ENCODE assay signal across 25 mouse cellular contexts in genomic region chr8:110811793-110812192, GRCm38 (mm10). TPM values are rescaled to one million over a fixed set of nuclear protein-coding genes. Genes with fewer than 3 reads are reported as not detected.
A peak's percentile ranks its signal among the peaks of the same experiment; 100 is the strongest.
DNase-seq lines count a peak whose midpoint lies in the region; ATAC-seq and TF ChIP-seq lines count a peak whose summit lies in the region.
"Had no signal": no experiment of that assay in that cellular context is flagged by ENCODE, and none has a peak within 500 bp of the region (broad histone marks: within the 10 kb centered on the region; RNA-seq: fewer than 3 reads in every experiment).

No protein-coding gene starts in this region.

- H3K4me2 ChIP-seq in midbrain, embryonic 11.5 days: no peak overlapping the region
- no peak overlapping the region for H3K4me2 ChIP-seq in forebrain, embryonic 14.5 days (ENCODE audit: low read length)
- H3K4me2 ChIP-seq: embryonic facial prominence, embryonic 12.5 days; forebrain, embryonic 12.5 days; forebrain, embryonic 15.5 days had no signal

- H3K27me3 ChIP-seq in midbrain, embryonic 11.5 days (ENCODE audit: control insufficient read depth, insufficient read depth, low read length): no peaks in the 10 kb centered on the region
- H3K27me3 ChIP-seq in midbrain, embryonic 10.5 days (ENCODE audit: low read depth, poor library complexity, severe bottlenecking): no peaks in the 10 kb centered on the region
- H3K27me3 ChIP-seq in MEL (ENCODE audit: control insufficient read depth in 1 of 2, insufficient read depth in 2 of 2, low read length in 2 of 2): no peaks in the 10 kb centered on the region
- no peaks in the 10 kb centered on the region for H3K27me3 ChIP-seq in forebrain, embryonic 14.5 days (replicated peaks; ENCODE audit: control insufficient read depth, insufficient read depth, low read length)
- H3K27me3 ChIP-seq: CH12.LX; embryonic facial prominence, embryonic 12.5 days; forebrain, embryonic 12.5 days; forebrain, embryonic 15.5 days had no signal

- H3K9me3 ChIP-seq in midbrain, embryonic 11.5 days (ENCODE audit: control insufficient read depth, low read length): no peaks in the 10 kb centered on the region
- no peaks in the 10 kb centered on the region for H3K9me3 ChIP-seq in midbrain, embryonic 10.5 days (replicated peaks)
- no peaks in the 10 kb centered on the region for H3K9me3 ChIP-seq in MEL (replicated peaks; ENCODE audit: insufficient read depth, low read length)
- no peaks in the 10 kb centered on the region for H3K9me3 ChIP-seq in forebrain, embryonic 14.5 days (replicated peaks; ENCODE audit: control insufficient read depth, low read length)
- H3K9me3 ChIP-seq: embryonic facial prominence, embryonic 10.5 days; embryonic facial prominence, embryonic 12.5 days; forebrain, embryonic 10.5 days; forebrain, embryonic 12.5 days; forebrain, embryonic 15.5 days; G1E had no signal

- no peak for TF ChIP-seq RAD21 in MEL (IDR thresholded peaks at IDR 0.05; ENCODE audit: low read depth, low read length)

- no peak for TF ChIP-seq EP300 in MEL (IDR thresholded peaks at IDR 0.05; ENCODE audit: low read depth in 1 of 2, low read length in 2 of 2)

- no peak for TF ChIP-seq POLR2A in MEL (IDR thresholded peaks at IDR 0.05; ENCODE audit: control insufficient read depth in 1 of 2, insufficient read depth in 1 of 2, low read depth in 1 of 2, low read length in 2 of 2, poor library complexity in 1 of 2)
- TF ChIP-seq POLR2A in embryonic fibroblast, embryonic 13.5 days (IDR thresholded peaks at IDR 0.05; ENCODE audit: low read depth, low read length): no peak

- no peaks in the 10 kb centered on the region for H3K79me2 ChIP-seq in MEL (ENCODE audit: control insufficient read depth, insufficient read depth, low read length, poor library complexity)

- peaks cover 55% of the 10 kb centered on the region for H3K36me3 ChIP-seq in midbrain, embryonic 11.5 days (ENCODE audit: control insufficient read depth, insufficient read depth, low read length)
- H3K36me3 ChIP-seq in midbrain, embryonic 10.5 days: peaks cover 82% of the 10 kb centered on the region
- H3K36me3 ChIP-seq in MEL (ENCODE audit: control insufficient read depth in 1 of 2, insufficient read depth in 2 of 2, low read length in 2 of 2): peaks cover 30 to 43% of the 10 kb centered on the region in 2 experiments
- peaks cover 88% of the 10 kb centered on the region for H3K36me3 ChIP-seq in forebrain, embryonic 14.5 days (ENCODE audit: control insufficient read depth, insufficient read depth, low read length)

- no peak overlapping the region for H3K27ac ChIP-seq in midbrain, embryonic 11.5 days (ENCODE audit: low read depth, low read length)
- no peak overlapping the region for H3K27ac ChIP-seq in midbrain, embryonic 10.5 days (replicated peaks)
- peak overlapping the region; percentile 16; the same call in 1 of the 2 replicates for H3K27ac ChIP-seq in MEL (ENCODE audit: control insufficient read depth, low read depth, low read length)
- H3K27ac ChIP-seq in embryonic fibroblast, embryonic 13.5 days (ENCODE audit: insufficient read depth, low read length): peak overlapping the region; percentile 91; the same call in 1 of the 2 replicates
- H3K27ac ChIP-seq in forebrain, embryonic 14.5 days (ENCODE audit: low read depth, low read length): no peak overlapping the region
- H3K27ac ChIP-seq: embryonic facial prominence, embryonic 10.5 days; embryonic facial prominence, embryonic 12.5 days; forebrain, embryonic 10.5 days; forebrain, embryonic 12.5 days; forebrain, embryonic 15.5 days had no signal

- H3K4me1 ChIP-seq in midbrain, embryonic 11.5 days (ENCODE audit: control insufficient read depth, insufficient read depth, low read length): no peaks in the 10 kb centered on the region
- H3K4me1 ChIP-seq in midbrain, embryonic 10.5 days: no peaks in the 10 kb centered on the region
- H3K4me1 ChIP-seq in MEL (ENCODE audit: control insufficient read depth in 1 of 2, insufficient read depth in 2 of 2, low read length in 2 of 2): peaks cover 7 to 11% of the 10 kb centered on the region in 2 experiments
- H3K4me1 ChIP-seq in embryonic fibroblast, embryonic 13.5 days (ENCODE audit: control insufficient read depth, insufficient read depth, low read length): peaks cover 36% of the 10 kb centered on the region
- H3K4me1 ChIP-seq in forebrain, embryonic 14.5 days (ENCODE audit: control insufficient read depth, insufficient read depth, low read length): no peaks in the 10 kb centered on the region
- H3K4me1 ChIP-seq: forebrain, embryonic 12.5 days; forebrain, embryonic 15.5 days had no signal

- no peak for TF ChIP-seq CTCF in MEL (IDR thresholded peaks at IDR 0.05 in 2 of 3, conservative IDR thresholded peaks at IDR 0.05 in 1 of 3; ENCODE audit: control insufficient read depth in 1 of 3, insufficient read depth in 1 of 3, low read depth in 2 of 3, low read length in 3 of 3, poor library complexity in 1 of 3, severe bottlenecking in 1 of 3)
- no peak for TF ChIP-seq CTCF in embryonic fibroblast, embryonic 13.5 days (IDR thresholded peaks at IDR 0.05; ENCODE audit: borderline replicate concordance, insufficient read depth, low read length)

- no peak for ATAC-seq in midbrain, embryonic 11.5 days (ENCODE audit: low FRiP score)
- no peak for ATAC-seq in forebrain, embryonic 14.5 days
- ATAC-seq: CD4-positive, CD25-positive, alpha-beta regulatory T cell, adult 4 months; forebrain, embryonic 15.5 days; forebrain, postnatal 0 days had no signal

- H3K4me3 ChIP-seq in midbrain, embryonic 11.5 days (ENCODE audit: low read depth, low read length): no peak overlapping the region
- no peak overlapping the region for H3K4me3 ChIP-seq in midbrain, embryonic 10.5 days
- H3K4me3 ChIP-seq in MEL (ENCODE audit: control insufficient read depth in 1 of 2, insufficient read depth in 1 of 2, low read depth in 2 of 2, low read length in 2 of 2): no peak overlapping the region
- H3K4me3 ChIP-seq in embryonic fibroblast, embryonic 13.5 days (ENCODE audit: insufficient read depth, low read length): no peak overlapping the region
- no peak overlapping the region for H3K4me3 ChIP-seq in forebrain, embryonic 14.5 days (ENCODE audit: low read depth, low read length)
- H3K4me3 ChIP-seq: embryonic facial prominence, embryonic 10.5 days; embryonic facial prominence, embryonic 12.5 days; erythroblast, embryonic 14.5 days; forebrain, embryonic 10.5 days; forebrain, embryonic 12.5 days; forebrain, embryonic 15.5 days had no signal

- no peak overlapping the region for H3K9ac ChIP-seq in midbrain, embryonic 11.5 days (ENCODE audit: low read length)
- H3K9ac ChIP-seq in MEL (ENCODE audit: control insufficient read depth, low read depth, low read length, poor library complexity, severe bottlenecking): no peak overlapping the region
- no peak overlapping the region for H3K9ac ChIP-seq in forebrain, embryonic 14.5 days (ENCODE audit: low read length)
- H3K9ac ChIP-seq: embryonic facial prominence, embryonic 12.5 days; forebrain, embryonic 12.5 days; forebrain, embryonic 15.5 days; forebrain, postnatal 0 days had no signal

- DNase-seq in midbrain, embryonic 11.5 days (ENCODE audit: low spot score, missing footprints): peak; percentile 79
- DNase-seq in midbrain, embryonic 10.5 days (ENCODE audit: low spot score): no peak
- no peak for DNase-seq in MEL (ENCODE audit: low read depth, low spot score)
- no peak for DNase-seq in neural tube, embryonic 10.5 days (ENCODE audit: extremely low spot score, low spot score)
- DNase-seq in forebrain, embryonic 14.5 days (ENCODE audit: low spot score): no peak
- DNase-seq: adrenal gland, adult 2 months; adrenal gland, postnatal 10 days; adrenal gland, postnatal 25 days; B cell, adult 2 months; cerebellum, adult 11-12 months; cerebellum, adult 2 months; cerebellum, adult 9-10 months; cerebellum, postnatal 10 days; cerebellum, postnatal 25 days; forebrain, postnatal 0 days had no signal

- 93% methylated on average over 7 of the region's 7 CpGs for WGBS in midbrain, embryonic 11.5 days
- WGBS in midbrain, embryonic 10.5 days: 91% methylated on average over 7 of the region's 7 CpGs
- WGBS in forebrain, embryonic 14.5 days: 94% methylated on average over 7 of the region's 7 CpGs

TF ChIP-seq in MEL, 35 proteins besides CTCF, POLR2A, EP300 and RAD21 (continues in another document):
- TF ChIP-seq ELF1 (IDR thresholded peaks at IDR 0.05; ENCODE audit: low read depth, low read length): no peak
- no peak for TF ChIP-seq BHLHE40 (IDR thresholded peaks at IDR 0.05; ENCODE audit: borderline replicate concordance, low read depth, low read length)
- TF ChIP-seq MEF2A (IDR thresholded peaks at IDR 0.05; ENCODE audit: extremely low read depth, insufficient replicate concordance, low read depth, low read length, poor library complexity, severe bottlenecking): no peak

RNA-seq across cellular contexts. Expression of gene Il34, which starts 6.1 kb away (rescaled TPM):
- 0.38 and 0.81 TPM in 2 replicates for polyA plus RNA-seq in midbrain, embryonic 11.5 days (2014; fragmentation: Nextera tagmentation; extraction: Ambion mirVana)
- polyA plus RNA-seq in midbrain, embryonic 10.5 days (2016; fragmentation: Nextera tagmentation; extraction: Ambion mirVana): 0.20 and 0.51 TPM in 2 replicates
- total RNA-seq in MEL (2012; rRNA removed): 0.12 and 0.26 TPM in 2 replicates
- under 1 TPM in 1 of 2 experiments, not detected in 1; 0.18 TPM for polyA plus RNA-seq in MEL (2012; ENCODE audit: insufficient read depth in 1 of 2, insufficient read length in 2 of 2, low read depth in 1 of 2, low replicate concordance in 2 of 2, missing spikeins in 1 of 2)
- 2.7 and 5.0 TPM in 2 replicates for polyA plus RNA-seq in embryonic fibroblast, embryonic 13.5 days (2011; ENCODE audit: insufficient read length, low read depth, missing spikeins)
- polyA plus RNA-seq in forebrain, embryonic 14.5 days (2014; fragmentation: Nextera tagmentation; extraction: Ambion mirVana): 2.2 and 4.2 TPM in 2 replicates
- total RNA-seq: G1E had no signal
- polyA plus RNA-seq: CD4-positive, CD25-positive, alpha-beta regulatory T cell, adult 4 months; erythroblast, embryonic 14.5 days; G1E had no signal

RNA-seq across cellular contexts. Expression of gene Cog4, which starts 34.6 kb away (rescaled TPM):
- polyA plus RNA-seq in midbrain, embryonic 11.5 days (2014; fragmentation: Nextera tagmentation; extraction: Ambion mirVana): 65.3 and 70.0 TPM in 2 replicates
- 75.4 and 78.2 TPM in 2 replicates for polyA plus RNA-seq in midbrain, embryonic 10.5 days (2016; fragmentation: Nextera tagmentation; extraction: Ambion mirVana)
- total RNA-seq in MEL (2012; rRNA removed): 31.7 and 32.1 TPM in 2 replicates
- 10 to 100 TPM in 1 of 2 experiments, not detected in 1; 35.3 TPM for polyA plus RNA-seq in MEL (2012; ENCODE audit: insufficient read depth in 1 of 2, insufficient read length in 2 of 2, low read depth in 1 of 2, low replicate concordance in 2 of 2, missing spikeins in 1 of 2)
- 44.9 and 49.1 TPM in 2 replicates for polyA plus RNA-seq in embryonic fibroblast, embryonic 13.5 days (2011; ENCODE audit: insufficient read length, low read depth, missing spikeins)
- 56.1 and 61.5 TPM in 2 replicates for polyA plus RNA-seq in forebrain, embryonic 14.5 days (2014; fragmentation: Nextera tagmentation; extraction: Ambion mirVana)

RNA-seq across cellular contexts. Expression of gene Sf3b3, which starts 34.8 kb away (rescaled TPM):
- 203 and 205 TPM in 2 replicates for polyA plus RNA-seq in midbrain, embryonic 11.5 days (2014; fragmentation: Nextera tagmentation; extraction: Ambion mirVana)
- 222 and 225 TPM in 2 replicates for polyA plus RNA-seq in midbrain, embryonic 10.5 days (2016; fragmentation: Nextera tagmentation; extraction: Ambion mirVana)
- 150 and 170 TPM in 2 replicates for total RNA-seq in MEL (2012; rRNA removed)
- 100 to 1,000 TPM; 167 to 224 TPM for polyA plus RNA-seq in MEL (2012; ENCODE audit: insufficient read depth in 1 of 2, insufficient read length in 2 of 2, low read depth in 1 of 2, low replicate concordance in 2 of 2, missing spikeins in 1 of 2)
- 113 and 124 TPM in 2 replicates for polyA plus RNA-seq in embryonic fibroblast, embryonic 13.5 days (2011; ENCODE audit: insufficient read length, low read depth, missing spikeins)
- 98.5 and 111 TPM in 2 replicates for polyA plus RNA-seq in forebrain, embryonic 14.5 days (2014; fragmentation: Nextera tagmentation; extraction: Ambion mirVana)

Comparison
In these comparisons a context has a peak if more than half of its experiments do, and no peak if none do; other contexts are left out.
1. H3K27ac ChIP-seq: peak in MEL (single experiment) and embryonic fibroblast, embryonic 13.5 days (single experiment); none in midbrain, embryonic 11.5 days (single experiment), midbrain, embryonic 10.5 days (single experiment) and forebrain, embryonic 14.5 days (single experiment).